Mouse (Mus musculus) stomach, embryonic 14.5 days (tissue): Measurements from ENCODE around the gene Rbfox2. TPM values are rescaled to one million over a fixed set of nuclear protein-coding genes. Genes with fewer than 3 reads are reported as not detected.

Experiments
- ATAC-seq: fragments of 200-750 bp; cut with Nextera tagmentation; 2 replicates; pipeline ENCODE4 v1.8.0; 2017; ENCODE audit warnings: low read depth, moderate TSS enrichment; ENCODE audit not compliant: insufficient number of reproducible peaks, insufficient read depth, low FRiP score
- H3K27ac ChIP-seq: fragments of 300-500 bp; sonication (generic); 2 replicates; pipeline ENCODE4 v1.5.1; 2014; ENCODE audit warnings: mild to moderate bottlenecking, low read length, moderate library complexity, mixed read lengths
- H3K27me3 ChIP-seq: fragments of 300-500 bp; sonication (generic); 2 replicates; pipeline ENCODE4 v1.6.1; 2014; ENCODE audit warnings: low read length, control low read depth, mixed read lengths; ENCODE audit not compliant: control insufficient read depth, insufficient read depth
- H3K36me3 ChIP-seq: fragments of 300-500 bp; sonication (generic); 2 replicates; pipeline ENCODE4 v1.6.1; 2014; ENCODE audit warnings: mild to moderate bottlenecking, control low read depth, low read length, moderate library complexity, mixed read lengths; ENCODE audit not compliant: control insufficient read depth, insufficient read depth
- H3K4me1 ChIP-seq: fragments of 300-500 bp; sonication (generic); 2 replicates; pipeline ENCODE4 v1.6.1; 2014; ENCODE audit warnings: low read length, control low read depth, mixed read lengths; ENCODE audit not compliant: control insufficient read depth, insufficient read depth
- H3K4me2 ChIP-seq: fragments of 300-500 bp; sonication (generic); replicated peaks from 2 replicates; pipeline ENCODE4 v1.6.1; 2014; ENCODE audit warnings: low read depth, low read length, control low read depth
- H3K4me3 ChIP-seq: fragments of 300-500 bp; sonication (generic); 2 replicates; pipeline ENCODE4 v1.5.1; 2014; ENCODE audit warnings: low read depth, low read length, control low read depth
- H3K9ac ChIP-seq: fragments of 300-500 bp; sonication (generic); replicated peaks from 2 replicates; pipeline ENCODE4 v1.6.1; 2014; ENCODE audit warnings: low read depth, mild to moderate bottlenecking, control low read depth, low read length, moderate library complexity, mixed read lengths
- H3K9me3 ChIP-seq: fragments of 300-500 bp; sonication (generic); 2 replicates; pipeline ENCODE4 v1.6.1; 2016; ENCODE audit warnings: low read depth, low read length, control low read depth; ENCODE audit not compliant: control insufficient read depth
- WGBS: fragments of 180-500 bp; shearing (Covaris S2); extraction: QIAGEN DNeasy Blood & Tissue Kit; methylation state at CpG from one replicate; pipeline ENCODE4 v1.1.7; 2014; 5-methylcytosine and 5-hydroxymethylcytosine counted together
- polyA plus RNA-seq: library from polyadenylated mRNA; unstranded; fragments of >200 nt; fragmentation: Nextera tagmentation; extraction: Ambion mirVana; gene quantifications from 2 replicates; pipeline ENCODE4 v1.2.1, GENCODE M21; 2014

The Rbfox2 gene
- polyA plus RNA-seq, 1 experiment from 2014 or later: 90.5 TPM

DNA sequence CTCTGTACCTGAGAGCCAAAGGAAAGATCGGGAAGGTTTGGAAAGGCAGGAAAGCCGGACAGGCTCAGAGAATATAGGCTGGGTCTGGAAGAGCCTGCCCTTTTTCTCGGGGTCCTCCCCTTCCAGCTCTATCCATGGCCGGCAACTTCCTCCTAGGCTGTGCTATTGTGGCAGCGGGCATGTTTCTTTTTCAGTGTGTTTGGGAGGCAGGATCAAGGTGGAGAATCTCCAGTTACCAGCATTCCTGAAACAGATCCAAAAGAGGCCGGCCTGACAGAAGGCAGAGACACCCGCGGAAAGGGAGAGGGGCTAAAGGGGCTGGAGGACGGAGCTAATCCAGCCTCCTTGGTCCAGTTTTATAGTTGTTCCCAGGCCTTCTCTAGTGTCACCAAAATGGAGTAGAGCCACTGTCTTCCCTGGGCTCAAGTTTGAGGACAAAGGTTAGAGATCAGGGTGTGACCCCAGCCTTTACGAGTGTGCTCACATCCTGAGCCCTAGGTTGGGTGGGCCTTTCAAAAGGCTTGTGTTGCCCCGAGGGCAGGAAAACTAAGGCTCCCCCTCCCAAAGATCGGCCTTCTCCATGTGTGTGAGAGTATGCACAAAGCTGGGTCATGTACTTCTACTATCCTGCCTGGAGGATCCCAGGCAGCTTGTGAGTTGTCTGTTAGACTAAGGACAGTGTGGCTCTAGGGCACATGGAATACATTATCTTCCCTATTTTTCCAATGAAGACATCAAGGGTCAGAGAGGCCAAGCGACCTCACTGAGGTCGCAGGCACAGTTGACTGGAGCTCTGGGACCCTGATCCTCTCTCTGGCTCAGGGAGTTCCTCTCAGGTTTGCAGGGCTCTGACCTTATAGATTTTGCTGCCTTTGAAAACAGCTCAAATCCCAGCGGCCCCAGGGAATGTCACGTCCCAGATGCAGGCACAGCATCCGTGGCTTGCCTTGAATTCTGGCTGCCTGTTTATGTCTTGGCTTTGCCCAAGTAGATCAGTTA is 37.6 kb upstream of the Rbfox2 start:
- Histone ChIP-seq H3K4me2 (peak overlapping the region; percentile 40), H3K9me3 (no peaks in the 10 kb centered on the region), H3K27me3 (no peaks in the 10 kb centered on the region), H3K27ac (peak overlapping the region; percentile 90), H3K9ac (no peak overlapping the region), H3K4me1 (peaks cover 23% of the 10 kb centered on the region), H3K36me3 (no peaks in the 10 kb centered on the region), H3K4me3 (peak overlapping the region; percentile 0; the same call in 1 of the 2 replicates)
- 26% methylated on average over 17 of the region's 17 CpGs for WGBS
- peak; percentile 30; the same call in 1 of the 2 replicates for ATAC-seq

DNA sequence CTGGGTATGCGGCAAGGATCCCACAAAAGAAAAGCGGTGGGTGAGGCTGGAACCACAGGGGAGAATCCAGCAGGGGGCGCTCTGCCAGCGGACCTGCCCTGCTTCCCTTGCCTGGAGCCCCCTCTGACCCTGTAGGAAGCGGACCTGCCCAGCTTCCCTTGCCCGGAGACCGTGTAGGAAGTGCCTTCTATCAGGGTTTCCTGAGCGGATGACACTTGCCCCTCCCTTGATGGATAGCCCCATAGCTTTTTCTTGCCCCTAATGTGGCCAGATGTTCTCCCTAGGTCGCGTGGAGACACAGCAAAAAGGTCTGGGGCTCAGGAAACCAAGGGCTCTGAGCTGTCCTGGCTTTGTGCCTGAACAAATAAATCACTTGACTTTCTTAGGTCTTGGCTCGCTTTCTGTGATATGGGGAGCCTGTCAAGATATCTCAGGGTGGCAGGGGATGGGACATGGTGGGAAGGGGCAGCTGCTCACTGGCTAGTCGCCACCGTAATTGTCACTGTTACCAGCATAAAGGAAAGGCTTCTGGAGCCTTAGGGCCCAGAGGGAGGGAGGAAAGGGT is 36.8 kb upstream of the Rbfox2 start:
- Histone ChIP-seq H3K9ac (no peak overlapping the region), H3K4me2 (peak overlapping the region; percentile 40), H3K4me3 (peak overlapping the region; percentile 8; the same call in 1 of the 2 replicates), H3K27me3 (no peaks in the 10 kb centered on the region), H3K27ac (peak overlapping the region; percentile 90), H3K36me3 (no peaks in the 10 kb centered on the region), H3K4me1 (peaks cover 23% of the 10 kb centered on the region), H3K9me3 (no peaks in the 10 kb centered on the region)
- ATAC-seq: peak; percentile 62
- WGBS: 5% methylated on average over 13 of the region's 13 CpGs

DNA sequence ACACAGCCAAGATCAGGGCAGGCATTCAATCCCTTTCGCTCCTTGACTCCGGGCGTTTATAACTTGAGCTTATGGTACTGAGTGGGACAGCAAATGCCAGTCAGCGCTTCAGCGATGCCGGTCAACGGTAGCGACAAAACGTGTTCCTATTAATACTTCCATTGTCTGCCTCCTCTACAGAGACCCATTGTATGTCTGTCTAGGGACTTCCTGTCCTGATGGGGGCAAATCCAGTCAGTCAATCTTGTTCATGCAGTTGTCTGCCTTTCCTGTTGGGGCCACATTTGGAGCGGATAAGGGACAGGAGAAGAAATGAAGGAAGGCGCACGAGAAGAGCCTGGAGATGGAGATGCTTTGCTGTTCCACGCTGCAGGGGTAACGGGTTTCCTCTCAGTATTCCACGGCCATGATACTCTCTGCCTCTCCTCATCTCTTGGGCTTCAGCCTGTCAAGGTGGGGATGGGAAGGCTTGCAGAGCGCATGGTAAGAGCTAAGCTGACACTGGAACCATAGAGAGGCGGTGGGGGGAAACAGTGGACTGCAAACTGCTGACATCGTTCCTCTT is 36.2 kb upstream of the Rbfox2 start:
- H3K9ac ChIP-seq: no peak overlapping the region
- H3K4me1 ChIP-seq: peaks cover 23% of the 10 kb centered on the region
- no peaks in the 10 kb centered on the region for H3K27me3 ChIP-seq

DNA sequence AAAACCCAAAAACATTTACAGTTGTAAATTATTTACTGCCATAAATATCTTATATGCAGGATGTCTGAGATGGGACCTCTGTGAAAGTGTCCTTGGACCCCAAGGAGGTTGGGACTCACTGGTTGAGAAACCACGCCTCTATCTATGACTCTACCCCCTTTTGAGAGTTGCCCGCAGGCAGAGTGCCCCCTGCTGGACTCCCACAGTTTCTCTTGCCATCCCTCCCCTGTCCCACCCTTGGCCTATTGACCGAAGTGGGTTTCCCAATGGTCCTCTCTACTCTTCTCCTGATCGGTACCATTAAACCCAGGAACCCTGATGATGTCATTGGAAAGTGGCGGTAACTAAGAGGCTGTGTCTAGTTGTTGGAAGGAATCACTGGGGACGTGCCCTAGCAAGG is 35.2 kb upstream of the Rbfox2 start:
- Histone ChIP-seq H3K27ac (no peak overlapping the region), H3K4me1 (peaks cover 25% of the 10 kb centered on the region), H3K36me3 (no peaks in the 10 kb centered on the region), H3K9ac (no peak overlapping the region), H3K4me3 (no peak overlapping the region), H3K27me3 (no peaks in the 10 kb centered on the region), H3K9me3 (no peaks in the 10 kb centered on the region), H3K4me2 (no peak overlapping the region)
- 85% methylated on average over 6 of the region's 6 CpGs for WGBS
- ATAC-seq: no peak

More for the DNA sequence above, 36.2 kb upstream of the Rbfox2 start:
- Histone ChIP-seq H3K4me2 (peak overlapping the region; percentile 40), H3K9me3 (no peaks in the 10 kb centered on the region), H3K27ac (peak overlapping the region; percentile 90), H3K4me3 (peak overlapping the region; percentile 8; the same call in 1 of the 2 replicates), H3K36me3 (no peaks in the 10 kb centered on the region)
- WGBS: 34% methylated on average over 18 of the region's 18 CpGs
- ATAC-seq: no peak

DNA sequence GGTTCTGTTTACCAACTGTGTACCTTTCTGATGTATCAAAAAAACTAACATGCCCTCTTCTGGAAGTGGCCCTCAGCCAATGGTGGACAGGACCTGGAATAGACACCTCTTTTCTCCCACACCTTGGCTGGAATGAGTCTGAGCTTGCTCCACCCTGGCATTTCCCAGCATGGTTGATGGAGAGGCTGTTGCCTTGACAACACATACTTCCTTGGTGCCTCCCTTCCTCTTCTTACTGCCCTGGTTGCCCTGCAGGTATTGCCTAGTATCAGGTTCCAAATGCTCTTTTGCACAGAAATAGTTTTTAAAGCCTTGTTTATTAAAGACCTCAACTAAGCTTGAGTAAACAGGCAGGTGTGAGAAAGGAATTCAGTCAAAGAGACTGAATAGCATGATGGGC is 33.8 kb upstream of the Rbfox2 start:
- Histone ChIP-seq H3K36me3 (no peaks in the 10 kb centered on the region), H3K9ac (no peak overlapping the region), H3K27ac (no peak overlapping the region), H3K4me2 (no peak overlapping the region), H3K4me3 (no peak overlapping the region), H3K27me3 (no peaks in the 10 kb centered on the region), H3K4me1 (peaks cover 37% of the 10 kb centered on the region), H3K9me3 (no peaks in the 10 kb centered on the region)
- no peak for ATAC-seq

DNA sequence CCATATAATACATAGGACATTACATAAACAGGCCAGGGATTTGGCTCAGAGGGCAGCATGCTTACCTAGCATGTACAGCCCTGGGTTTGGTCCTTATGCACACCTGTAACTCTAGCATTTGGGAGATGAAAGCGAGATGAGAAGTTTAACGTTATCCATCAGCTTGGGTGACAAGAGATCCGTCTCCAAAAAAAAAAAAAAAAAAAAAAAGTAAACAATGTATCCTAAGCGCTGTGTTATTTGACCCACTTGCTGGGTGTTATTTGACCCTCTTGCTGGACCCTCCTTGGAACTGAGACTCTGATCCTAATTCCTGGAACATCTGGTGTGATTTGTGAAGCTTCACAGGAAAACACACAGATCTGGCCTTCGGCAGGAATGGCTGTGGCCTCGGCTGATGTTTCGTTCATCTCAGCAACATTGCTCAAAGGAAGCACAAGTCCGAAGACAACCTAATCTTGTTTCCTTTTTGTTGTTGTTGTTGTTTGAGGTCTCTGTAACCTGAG is 32.2 kb upstream of the Rbfox2 start:
- WGBS: 23% methylated on average over 8 of the region's 8 CpGs
- H3K4me2 ChIP-seq: no peak overlapping the region

DNA sequence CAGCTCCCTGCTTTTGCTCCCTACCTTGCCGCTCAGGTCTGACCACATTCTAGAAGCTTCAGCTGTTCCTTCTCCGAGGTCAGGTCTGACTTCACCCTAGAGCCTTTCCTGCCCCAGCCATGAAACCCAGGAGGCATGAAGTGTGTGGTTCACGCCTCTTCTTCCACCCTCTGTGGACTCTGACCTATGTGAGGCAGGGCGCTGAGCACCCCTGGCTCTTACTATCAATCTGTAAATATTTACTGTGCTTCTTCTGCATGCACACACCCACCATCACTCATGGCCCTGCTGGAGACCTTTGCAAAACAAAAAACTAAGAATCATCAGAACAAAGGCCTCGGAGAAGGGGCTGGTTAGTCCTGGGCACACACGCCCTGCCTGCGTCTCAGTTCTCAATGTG is 31.6 kb upstream of the Rbfox2 start:
- Histone ChIP-seq H3K4me2 (no peak overlapping the region), H3K36me3 (no peaks in the 10 kb centered on the region), H3K27me3 (no peaks in the 10 kb centered on the region), H3K27ac (peak overlapping the region; percentile 62; the same call in 1 of the 2 replicates), H3K9ac (no peak overlapping the region), H3K4me3 (no peak overlapping the region), H3K9me3 (no peaks in the 10 kb centered on the region), H3K4me1 (peaks cover 28% of the 10 kb centered on the region)
- WGBS: 61% methylated on average over 7 of the region's 7 CpGs
- peak; percentile 53 for ATAC-seq

More for the DNA sequence above, 32.2 kb upstream of the Rbfox2 start:
- Histone ChIP-seq H3K4me3 (no peak overlapping the region), H3K27me3 (no peaks in the 10 kb centered on the region), H3K9me3 (no peaks in the 10 kb centered on the region), H3K27ac (peak overlapping the region; percentile 58; the same call in 1 of the 2 replicates), H3K9ac (no peak overlapping the region), H3K4me1 (peaks cover 34% of the 10 kb centered on the region), H3K36me3 (no peaks in the 10 kb centered on the region)
- no peak for ATAC-seq

DNA sequence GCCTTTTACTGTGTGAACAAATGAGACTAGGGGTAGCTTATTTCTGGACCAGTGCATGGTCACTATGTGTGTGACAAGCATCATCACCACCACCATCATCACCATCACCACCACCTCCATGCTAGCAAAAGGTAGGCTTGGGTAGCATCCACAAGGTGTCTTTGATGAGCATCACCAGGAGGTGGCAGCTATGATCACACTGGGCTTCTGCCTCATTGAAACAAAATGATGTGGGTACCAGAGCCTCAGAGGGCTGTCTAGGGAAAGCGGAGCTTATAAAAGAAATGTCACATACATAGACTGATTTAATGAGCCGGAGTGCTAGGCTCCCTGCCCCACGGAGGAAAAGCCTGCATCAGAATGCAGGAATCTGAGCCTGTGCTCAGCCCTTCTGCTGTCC is 31.1 kb upstream of the Rbfox2 start:
- H3K27ac ChIP-seq: peak overlapping the region; percentile 62; the same call in 1 of the 2 replicates
- 57% methylated on average over 3 of the region's 3 CpGs for WGBS
- no peak overlapping the region for H3K9ac ChIP-seq
- no peaks in the 10 kb centered on the region for H3K27me3 ChIP-seq
- no peaks in the 10 kb centered on the region for H3K36me3 ChIP-seq
- no peak for ATAC-seq
- H3K4me1 ChIP-seq: peaks cover 23% of the 10 kb centered on the region
- H3K9me3 ChIP-seq: no peaks in the 10 kb centered on the region
- H3K4me2 ChIP-seq: no peak overlapping the region
- H3K4me3 ChIP-seq: no peak overlapping the region
